Mouse (Mus musculus) forebrain, embryonic 12.5 days (tissue): Measurements from ENCODE around the gene Hsbp1. TPM values are rescaled to one million over a fixed set of nuclear protein-coding genes. Genes with fewer than 3 reads are reported as not detected.

ENCODE experiments used
- ATAC-seq: fragments of 200-750 bp; cut with Nextera tagmentation; 2 replicates; pipeline ENCODE4 v1.8.0; 2017; ENCODE audit warnings: moderate TSS enrichment; ENCODE audit not compliant: low FRiP score
- H3K27ac ChIP-seq: fragments of 300-500 bp; sonication (generic); 2 replicates; pipeline ENCODE4 v1.5.1; 2016; ENCODE audit warnings: mild to moderate bottlenecking
- H3K27me3 ChIP-seq: fragments of 300-500 bp; sonication (generic); 2 replicates; pipeline ENCODE4 v1.6.1; 2016; ENCODE audit warnings: mild to moderate bottlenecking
- H3K36me3 ChIP-seq: fragments of 300-500 bp; sonication (generic); replicated peaks from 2 replicates; pipeline ENCODE4 v1.6.1; 2016; ENCODE audit warnings: mild to moderate bottlenecking
- H3K4me1 ChIP-seq: fragments of 300-500 bp; sonication (generic); 2 replicates; pipeline ENCODE4 v1.6.1; 2016
- H3K4me2 ChIP-seq: fragments of 300-500 bp; sonication (generic); 2 replicates; pipeline ENCODE4 v1.6.1; 2016; ENCODE audit warnings: mild to moderate bottlenecking, moderate library complexity
- H3K4me3 ChIP-seq: fragments of 300-500 bp; sonication (generic); replicated peaks from 2 replicates; pipeline ENCODE4 v1.5.1; 2016; ENCODE audit warnings: mild to moderate bottlenecking
- H3K9ac ChIP-seq: fragments of 300-500 bp; sonication (generic); 2 replicates; pipeline ENCODE4 v1.6.1; 2016; ENCODE audit warnings: mild to moderate bottlenecking
- H3K9me3 ChIP-seq: fragments of 300-500 bp; sonication (generic); 2 replicates; pipeline ENCODE4 v1.6.1; 2016
- WGBS: fragments of 180-500 bp; shearing (Covaris S2); methylation state at CpG from one replicate; pipeline ENCODE4 v1.1.7; 2016; 5-methylcytosine and 5-hydroxymethylcytosine counted together
- polyA plus RNA-seq: library from polyadenylated mRNA; unstranded; fragments of >200 nt; fragmentation: Nextera tagmentation; extraction: Ambion mirVana; gene quantifications from 2 replicates; pipeline ENCODE4 v1.2.1, GENCODE M21; 2016

Hsbp1 gene
- polyA plus RNA-seq, 1 experiment from 2014 or later: 348 TPM

DNA sequence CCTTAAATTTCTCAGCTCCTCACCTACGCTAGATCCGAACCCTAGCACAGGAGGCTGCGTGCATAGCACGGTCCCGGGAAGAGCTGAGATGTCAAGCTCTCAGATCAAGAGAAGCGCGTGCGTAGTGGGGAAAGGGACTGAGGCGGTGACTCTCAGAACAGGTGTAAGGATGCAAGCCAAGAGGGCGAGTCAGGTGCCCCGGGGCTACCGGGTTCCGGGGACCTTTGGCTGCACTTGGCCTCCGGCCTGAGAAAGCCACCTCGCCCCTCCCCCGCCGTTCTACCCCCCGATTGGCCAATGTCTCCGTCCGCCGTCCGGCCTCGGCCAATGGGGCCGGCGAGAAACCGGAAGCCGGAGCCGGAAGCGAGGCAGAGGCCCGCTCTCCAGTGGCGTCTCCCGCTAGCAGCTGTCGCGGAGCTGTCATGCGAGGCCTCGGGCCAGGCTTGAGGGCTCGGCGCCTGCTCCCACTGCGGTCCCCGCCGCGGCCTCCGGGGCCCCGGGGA is 50.3 kb downstream of the Hsbp1 start, which contains the start of gene Mlycd:
TSS of gene Mlycd (plus strand) at position 355 of the 503 bp plus-strand sequence.
- Histone ChIP-seq H3K9me3 (no peaks in the 10 kb centered on the region), H3K36me3 (no peaks in the 10 kb centered on the region; the same call in 1 of the 2 replicates), H3K4me1 (peaks cover 15% of the 10 kb centered on the region), H3K27me3 (0 out of 2 replicates have a peak, but pooled peaks cover 4% of the 10 kb centered on the region), H3K4me2 (peak within 1 kb of the TSS; percentile 100), H3K9ac (peak within 1 kb of the TSS; percentile 93), H3K27ac (peak within 1 kb of the TSS; percentile 89), H3K4me3 (peak within 1 kb of the TSS; percentile 75)
- 2% methylated on average over 44 of the region's 44 CpGs for WGBS
- peak; percentile 97 for ATAC-seq

DNA sequence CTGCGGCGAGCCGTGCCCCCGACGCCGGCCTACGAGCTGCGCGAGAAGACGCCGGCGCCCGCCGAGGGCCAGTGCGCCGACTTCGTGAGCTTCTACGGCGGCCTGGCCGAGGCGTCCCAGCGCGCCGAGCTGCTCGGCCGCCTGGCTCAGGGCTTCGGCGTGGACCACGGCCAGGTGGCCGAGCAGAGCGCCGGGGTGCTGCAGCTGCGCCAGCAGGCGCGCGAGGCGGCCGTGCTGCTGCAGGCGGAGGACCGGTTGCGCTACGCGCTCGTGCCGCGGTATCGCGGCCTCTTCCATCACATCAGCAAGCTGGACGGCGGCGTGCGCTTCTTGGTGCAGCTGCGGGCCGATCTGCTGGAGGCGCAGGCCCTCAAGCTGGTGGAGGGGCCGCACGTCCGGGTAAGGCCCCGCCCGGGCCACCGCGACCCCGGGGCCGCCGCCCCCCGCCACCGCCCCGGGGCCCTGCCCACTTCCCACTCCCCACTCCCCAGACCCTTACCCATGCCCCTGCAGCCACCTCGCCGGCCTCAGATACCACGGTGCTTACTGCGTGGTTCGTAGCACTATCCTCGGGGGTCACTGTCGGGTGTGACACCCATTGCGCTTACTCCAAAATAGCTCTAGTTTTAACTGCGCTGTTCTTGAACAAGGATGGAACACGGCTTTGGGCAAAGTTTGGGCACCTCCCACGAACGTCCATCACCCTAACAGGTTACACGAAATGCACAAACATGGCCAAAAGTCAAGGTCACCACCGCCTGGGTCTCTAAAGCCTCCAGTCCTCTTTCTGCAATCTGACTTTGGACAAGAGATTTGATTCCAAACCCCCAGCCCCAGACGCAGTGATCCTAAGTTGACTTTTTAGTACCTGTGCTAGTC is 51.0 kb downstream of the Hsbp1 start:
- Histone ChIP-seq H3K9ac (peak overlapping the region; percentile 93), H3K4me3 (peak overlapping the region; percentile 75), H3K27ac (peak overlapping the region; percentile 89), H3K9me3 (no peaks in the 10 kb centered on the region), H3K4me1 (peaks cover 15% of the 10 kb centered on the region), H3K36me3 (no peaks in the 10 kb centered on the region; the same call in 1 of the 2 replicates), H3K27me3 (0 out of 2 replicates have a peak, but pooled peaks cover 4% of the 10 kb centered on the region), H3K4me2 (peak overlapping the region; percentile 100)
- ATAC-seq: peak; percentile 67
- WGBS: 6% methylated on average over 80 of the region's 83 CpGs

Other genes with a start within 250 kb of the Hsbp1 start
- gene Mlycd, start 50.4 kb downstream of the Hsbp1 start, polyA plus RNA-seq: 13.9 and 14.0 TPM in 2 replicates
- gene Osgin1, start 89.6 kb downstream of the Hsbp1 start, polyA plus RNA-seq: 0.13 and 0.65 TPM in 2 replicates
- 14.6 and 15.4 TPM in 2 replicates for gene Necab2, start 102.2 kb downstream of the Hsbp1 start, polyA plus RNA-seq
- 0.20 TPM in 1 of 2 replicates, not detected in the other for gene Slc38a8, start 157.2 kb downstream of the Hsbp1 start, polyA plus RNA-seq
- gene Mbtps1, start 214.2 kb downstream of the Hsbp1 start, polyA plus RNA-seq: 89.7 and 92.4 TPM in 2 replicates
- 97.2 and 102 TPM in 2 replicates for gene Hsdl1, start 230.7 kb downstream of the Hsbp1 start, polyA plus RNA-seq
- 0.21 and 0.26 TPM in 2 replicates for gene Dnaaf1, start 230.7 kb downstream of the Hsbp1 start, polyA plus RNA-seq